Mouse (Mus musculus) intestine, postnatal 0 days (tissue): ENCODE results near the gene Agk. TPM values are rescaled to one million over a fixed set of nuclear protein-coding genes. Genes with fewer than 3 reads are reported as not detected.

Source experiments
- ATAC-seq: fragments of 200-750 bp; cut with Nextera tagmentation; 2 replicates; pipeline ENCODE4 v1.8.0; 2017; ENCODE audit warnings: mild to moderate bottlenecking, moderate TSS enrichment, moderate library complexity
- H3K27ac ChIP-seq: fragments of 300-500 bp; sonication (generic); 2 replicates; pipeline ENCODE4 v1.5.1; 2014; ENCODE audit warnings: mild to moderate bottlenecking, low read depth, low read length, moderate library complexity
- H3K27me3 ChIP-seq: fragments of 300-500 bp; sonication (generic); replicated peaks from 2 replicates; pipeline ENCODE4 v1.6.1; 2014; ENCODE audit warnings: low read length, mixed read lengths; ENCODE audit not compliant: control insufficient read depth, insufficient read depth
- H3K36me3 ChIP-seq: fragments of 300-500 bp; sonication (generic); 2 replicates; pipeline ENCODE4 v1.6.1; 2014; ENCODE audit warnings: mild to moderate bottlenecking, moderate library complexity; ENCODE audit not compliant: control insufficient read depth, insufficient read depth
- H3K4me1 ChIP-seq: fragments of 300-500 bp; sonication (generic); replicated peaks from 2 replicates; pipeline ENCODE4 v1.6.1; 2014; ENCODE audit warnings: antibody characterized with exemption, low read length, mixed read lengths; ENCODE audit not compliant: control insufficient read depth, insufficient read depth
- H3K4me2 ChIP-seq: fragments of 300-500 bp; sonication (generic); replicated peaks from 2 replicates; pipeline ENCODE4 v1.6.1; 2014; ENCODE audit warnings: low read depth, mild to moderate bottlenecking, moderate library complexity
- H3K4me3 ChIP-seq: fragments of 300-500 bp; sonication (generic); 2 replicates; pipeline ENCODE4 v1.5.1; 2014; ENCODE audit warnings: low read depth, low read length
- H3K9ac ChIP-seq: fragments of 300-500 bp; sonication (generic); 2 replicates; pipeline ENCODE4 v1.6.1; 2014; ENCODE audit warnings: mild to moderate bottlenecking, low read depth, low read length
- H3K9me3 ChIP-seq: fragments of 300-500 bp; sonication (generic); 2 replicates; pipeline ENCODE4 v1.6.1; 2016; ENCODE audit warnings: mixed run types; ENCODE audit not compliant: control insufficient read depth
- CTCF ChIP-seq: sonication (generic); IDR thresholded peaks from 2 replicates; pipeline ENCODE4 v1.5.1; 2016; ENCODE audit warnings: low read depth, mild to moderate bottlenecking, control low read depth, antibody characterized with exemption, moderate library complexity
- WGBS: fragments of 180-500 bp; shearing (Covaris S2); extraction: QIAGEN DNeasy Blood & Tissue Kit; methylation state at CpG from one replicate; pipeline ENCODE4 v1.1.7; 2014; 5-methylcytosine and 5-hydroxymethylcytosine counted together
- polyA plus RNA-seq: library from polyadenylated mRNA; unstranded; fragments of >200 nt; fragmentation: Nextera tagmentation; extraction: Ambion mirVana; gene quantifications from 2 replicates; pipeline ENCODE4 v1.2.1, GENCODE M21; 2015

The Agk gene
- polyA plus RNA-seq, 1 experiment from 2014 or later: 10.9 TPM

GRCm38 (mm10) chr6:40371031-40371430 lies 46.1 kb downstream of the Agk start:
- ATAC-seq: no peak
- Histone ChIP-seq H3K9ac (no peak overlapping the region), H3K4me1 (no peaks in the 10 kb centered on the region), H3K4me2 (no peak overlapping the region), H3K27me3 (no peaks in the 10 kb centered on the region), H3K4me3 (no peak overlapping the region), H3K36me3 (peaks cover 7% of the 10 kb centered on the region), H3K9me3 (no peaks in the 10 kb centered on the region), H3K27ac (no peak overlapping the region)
- TF ChIP-seq CTCF: no peak
- WGBS: 93% methylated on average over 6 of the region's 6 CpGs

- H3K36me3 ChIP-seq: 0 out of 2 replicates have a peak, but pooled peaks cover 7% of the 10 kb centered on the region
- no peaks in the 10 kb centered on the region for H3K9me3 ChIP-seq
- H3K9ac ChIP-seq: no peak overlapping the region
- no peak for TF ChIP-seq CTCF
- 76% methylated on average over 3 of the region's 3 CpGs for WGBS
- no peaks in the 10 kb centered on the region for H3K4me1 ChIP-seq
- H3K4me3 ChIP-seq: no peak overlapping the region
- ATAC-seq: no peak
- H3K27me3 ChIP-seq: no peaks in the 10 kb centered on the region
- no peak overlapping the region for H3K4me2 ChIP-seq
- H3K27ac ChIP-seq: no peak overlapping the region
These were observed 55.2 kb downstream of the Agk start for GRCm38 (mm10) chr6:40380181-40380580.

- Histone ChIP-seq H3K36me3 (0 out of 2 replicates have a peak, but pooled peaks cover 7% of the 10 kb centered on the region), H3K27ac (no peak overlapping the region), H3K4me1 (no peaks in the 10 kb centered on the region), H3K4me3 (no peak overlapping the region), H3K27me3 (no peaks in the 10 kb centered on the region), H3K9ac (no peak overlapping the region), H3K9me3 (no peaks in the 10 kb centered on the region), H3K4me2 (no peak overlapping the region)
- ATAC-seq: no peak
- WGBS: 78% methylated on average over 4 of the region's 4 CpGs
- TF ChIP-seq CTCF: no peak
These were observed 56.9 kb downstream of the Agk start for GRCm38 (mm10) chr6:40381908-40382307.

GRCm38 (mm10) chr6:40385682-40386081 lies 60.7 kb downstream of the Agk start:
- Histone ChIP-seq H3K9me3 (no peaks in the 10 kb centered on the region), H3K27ac (no peak overlapping the region), H3K9ac (no peak overlapping the region), H3K36me3 (0 out of 2 replicates have a peak, but pooled peaks cover 7% of the 10 kb centered on the region), H3K4me1 (no peaks in the 10 kb centered on the region), H3K4me2 (no peak overlapping the region), H3K27me3 (no peaks in the 10 kb centered on the region), H3K4me3 (no peak overlapping the region)
- WGBS: 76% methylated on average over 3 of the region's 3 CpGs
- ATAC-seq: no peak
- no peak for TF ChIP-seq CTCF

- Histone ChIP-seq H3K36me3 (no peaks in the 10 kb centered on the region), H3K4me1 (no peaks in the 10 kb centered on the region), H3K4me2 (no peak overlapping the region), H3K27me3 (no peaks in the 10 kb centered on the region), H3K27ac (no peak overlapping the region), H3K9ac (no peak overlapping the region), H3K9me3 (no peaks in the 10 kb centered on the region), H3K4me3 (no peak overlapping the region)
- TF ChIP-seq CTCF: no peak
- ATAC-seq: no peak
- 55% methylated on average over 4 of the region's 4 CpGs for WGBS
These were observed 63.7 kb downstream of the Agk start for GRCm38 (mm10) chr6:40388660-40389059.

- Histone ChIP-seq H3K4me2 (no peak overlapping the region), H3K36me3 (no peaks in the 10 kb centered on the region), H3K27me3 (no peaks in the 10 kb centered on the region), H3K27ac (no peak overlapping the region), H3K9ac (no peak overlapping the region), H3K9me3 (no peaks in the 10 kb centered on the region), H3K4me1 (no peaks in the 10 kb centered on the region), H3K4me3 (no peak overlapping the region)
- WGBS: 88% methylated on average over 1 of the region's 1 CpGs
- peak; percentile 37 for TF ChIP-seq CTCF
- ATAC-seq: no peak
These were observed 66.0 kb downstream of the Agk start for GRCm38 (mm10) chr6:40390975-40391374.

GRCm38 (mm10) chr6:40393213-40393612 lies 68.2 kb downstream of the Agk start:
- WGBS: 37% methylated on average over 3 of the region's 3 CpGs
- peak; percentile 45; the same call in 1 of the 2 replicates for ATAC-seq
- no peak overlapping the region for H3K4me3 ChIP-seq
- no peak overlapping the region for H3K9ac ChIP-seq
- H3K4me1 ChIP-seq: no peaks in the 10 kb centered on the region
- TF ChIP-seq CTCF: peak; percentile 90
- H3K9me3 ChIP-seq: no peaks in the 10 kb centered on the region
- H3K36me3 ChIP-seq: peaks cover 8% of the 10 kb centered on the region; the same call in 1 of the 2 replicates
- no peak overlapping the region for H3K4me2 ChIP-seq
- H3K27me3 ChIP-seq: no peaks in the 10 kb centered on the region
- H3K27ac ChIP-seq: no peak overlapping the region
